Mouse (Mus musculus): Measurements from ENCODE around the gene Plxna2. TPM values are rescaled to one million over a fixed set of nuclear protein-coding genes. Genes with fewer than 3 reads are reported as not detected.
A peak's percentile ranks its signal among the peaks of the same experiment; 100 is the strongest.

Gene Plxna2
- polyA plus RNA-seq, 1 experiment from 2014 or later = 6.0 TPM

- peaks cover 13% of the 10 kb centered on the region; the same call in 1 of the 2 replicates for H3K36me3 ChIP-seq (ENCODE audit: insufficient read depth, low read length)
- no peaks in the 10 kb centered on the region for H3K9me3 ChIP-seq (ENCODE audit: low read length)
- no peak overlapping the region for H3K27ac ChIP-seq (ENCODE audit: low read length)
- H3K4me2 ChIP-seq (replicated peaks; ENCODE audit: low read depth, low read length) = no peak overlapping the region
- H3K9ac ChIP-seq (replicated peaks; ENCODE audit: low read length) = no peak overlapping the region
- no peaks in the 10 kb centered on the region for H3K4me1 ChIP-seq (ENCODE audit: insufficient read depth, low read length)
- no peaks in the 10 kb centered on the region for H3K27me3 ChIP-seq (ENCODE audit: insufficient read depth, low read length)
- no peak for ATAC-seq (ENCODE audit: low FRiP score, low TSS enrichment)
- no peak overlapping the region for H3K4me3 ChIP-seq (ENCODE audit: low read length)
Measured at GRCm38 (mm10) chr1:194809600-194809999, 191.6 kb downstream of the Plxna2 start.

GRCm38 (mm10) chr1:194814187-194814586, 196.2 kb downstream of the Plxna2 start:
- H3K4me1 ChIP-seq (ENCODE audit: insufficient read depth, low read length) = no peaks in the 10 kb centered on the region
- no peak overlapping the region for H3K27ac ChIP-seq (ENCODE audit: low read length)
- H3K4me3 ChIP-seq (ENCODE audit: low read length) = no peak overlapping the region
- no peak overlapping the region for H3K4me2 ChIP-seq (replicated peaks; ENCODE audit: low read depth, low read length)
- H3K9me3 ChIP-seq (ENCODE audit: low read length) = no peaks in the 10 kb centered on the region
- 0 out of 2 replicates have a peak, but pooled peaks cover 4% of the 10 kb centered on the region for H3K36me3 ChIP-seq (ENCODE audit: insufficient read depth, low read length)
- 73% methylated on average over 5 of the region's 5 CpGs for WGBS
- no peaks in the 10 kb centered on the region for H3K27me3 ChIP-seq (ENCODE audit: insufficient read depth, low read length)
- H3K9ac ChIP-seq (replicated peaks; ENCODE audit: low read length) = no peak overlapping the region
- ATAC-seq (ENCODE audit: low FRiP score, low TSS enrichment) = no peak

- Histone ChIP-seq H3K27me3 (ENCODE audit: insufficient read depth, low read length) (no peaks in the 10 kb centered on the region), H3K9ac (replicated peaks; ENCODE audit: low read length) (no peak overlapping the region), H3K27ac (ENCODE audit: low read length) (no peak overlapping the region), H3K4me3 (ENCODE audit: low read length) (no peak overlapping the region), H3K4me2 (replicated peaks; ENCODE audit: low read depth, low read length) (no peak overlapping the region), H3K9me3 (ENCODE audit: low read length) (no peaks in the 10 kb centered on the region), H3K4me1 (ENCODE audit: insufficient read depth, low read length) (no peaks in the 10 kb centered on the region), H3K36me3 (ENCODE audit: insufficient read depth, low read length) (0 out of 2 replicates have a peak, but pooled peaks cover 4% of the 10 kb centered on the region)
- no peak for ATAC-seq (ENCODE audit: low FRiP score, low TSS enrichment)
- WGBS = 70% methylated on average over 1 of the region's 1 CpGs
Measured at GRCm38 (mm10) chr1:194815547-194815946, 197.5 kb downstream of the Plxna2 start.

GRCm38 (mm10) chr1:194816913-194817312, 198.9 kb downstream of the Plxna2 start:
- WGBS = 33% methylated on average over 2 of the region's 2 CpGs
- Histone ChIP-seq H3K4me3 (ENCODE audit: low read length) (no peak overlapping the region), H3K4me2 (replicated peaks; ENCODE audit: low read depth, low read length) (no peak overlapping the region), H3K9ac (replicated peaks; ENCODE audit: low read length) (no peak overlapping the region), H3K36me3 (ENCODE audit: insufficient read depth, low read length) (no peaks in the 10 kb centered on the region), H3K4me1 (ENCODE audit: insufficient read depth, low read length) (no peaks in the 10 kb centered on the region), H3K27ac (ENCODE audit: low read length) (no peak overlapping the region), H3K27me3 (ENCODE audit: insufficient read depth, low read length) (no peaks in the 10 kb centered on the region), H3K9me3 (ENCODE audit: low read length) (no peaks in the 10 kb centered on the region)
- peak; percentile 92 for ATAC-seq (ENCODE audit: low FRiP score, low TSS enrichment)

- H3K27ac ChIP-seq (ENCODE audit: low read length) = no peak overlapping the region
- no peaks in the 10 kb centered on the region for H3K4me1 ChIP-seq (ENCODE audit: insufficient read depth, low read length)
- H3K27me3 ChIP-seq (ENCODE audit: insufficient read depth, low read length) = no peaks in the 10 kb centered on the region
- 82% methylated on average over 4 of the region's 4 CpGs for WGBS
- H3K4me3 ChIP-seq (ENCODE audit: low read length) = no peak overlapping the region
- no peak overlapping the region for H3K9ac ChIP-seq (replicated peaks; ENCODE audit: low read length)
- H3K4me2 ChIP-seq (replicated peaks; ENCODE audit: low read depth, low read length) = no peak overlapping the region
- H3K36me3 ChIP-seq (ENCODE audit: insufficient read depth, low read length) = no peaks in the 10 kb centered on the region
- no peak for ATAC-seq (ENCODE audit: low FRiP score, low TSS enrichment)
- H3K9me3 ChIP-seq (ENCODE audit: low read length) = no peaks in the 10 kb centered on the region
Measured at GRCm38 (mm10) chr1:194820953-194821352, 202.9 kb downstream of the Plxna2 start.

GRCm38 (mm10) chr1:194821721-194822120, 203.7 kb downstream of the Plxna2 start:
- Histone ChIP-seq H3K4me1 (ENCODE audit: insufficient read depth, low read length) (no peaks in the 10 kb centered on the region), H3K4me2 (replicated peaks; ENCODE audit: low read depth, low read length) (no peak overlapping the region), H3K9ac (replicated peaks; ENCODE audit: low read length) (no peak overlapping the region), H3K4me3 (ENCODE audit: low read length) (no peak overlapping the region), H3K27me3 (ENCODE audit: insufficient read depth, low read length) (no peaks in the 10 kb centered on the region), H3K36me3 (ENCODE audit: insufficient read depth, low read length) (no peaks in the 10 kb centered on the region), H3K9me3 (ENCODE audit: low read length) (no peaks in the 10 kb centered on the region), H3K27ac (ENCODE audit: low read length) (no peak overlapping the region)
- 71% methylated on average over 1 of the region's 1 CpGs for WGBS
- no peak for ATAC-seq (ENCODE audit: low FRiP score, low TSS enrichment)

GRCm38 (mm10) chr1:194828316-194828715, 210.3 kb downstream of the Plxna2 start:
- no peak overlapping the region for H3K9ac ChIP-seq (replicated peaks; ENCODE audit: low read length)
- no peak overlapping the region for H3K4me3 ChIP-seq (ENCODE audit: low read length)
- H3K27me3 ChIP-seq (ENCODE audit: insufficient read depth, low read length) = no peaks in the 10 kb centered on the region
- ATAC-seq (ENCODE audit: low FRiP score, low TSS enrichment) = no peak
- H3K27ac ChIP-seq (ENCODE audit: low read length) = no peak overlapping the region
- no peaks in the 10 kb centered on the region for H3K9me3 ChIP-seq (ENCODE audit: low read length)
- no peaks in the 10 kb centered on the region for H3K4me1 ChIP-seq (ENCODE audit: insufficient read depth, low read length)
- H3K4me2 ChIP-seq (replicated peaks; ENCODE audit: low read depth, low read length) = no peak overlapping the region
- H3K36me3 ChIP-seq (ENCODE audit: insufficient read depth, low read length) = no peaks in the 10 kb centered on the region

GRCm38 (mm10) chr1:194835238-194835637, 217.2 kb downstream of the Plxna2 start:
- ATAC-seq (ENCODE audit: low FRiP score, low TSS enrichment) = no peak
- H3K27me3 ChIP-seq (ENCODE audit: insufficient read depth, low read length) = no peaks in the 10 kb centered on the region

GRCm38 (mm10) chr1:194836182-194836581, 218.2 kb downstream of the Plxna2 start:
- Histone ChIP-seq H3K36me3 (ENCODE audit: insufficient read depth, low read length) (no peaks in the 10 kb centered on the region), H3K4me3 (ENCODE audit: low read length) (no peak overlapping the region), H3K27ac (ENCODE audit: low read length) (no peak overlapping the region), H3K27me3 (ENCODE audit: insufficient read depth, low read length) (no peaks in the 10 kb centered on the region), H3K4me2 (replicated peaks; ENCODE audit: low read depth, low read length) (no peak overlapping the region), H3K9ac (replicated peaks; ENCODE audit: low read length) (no peak overlapping the region), H3K4me1 (ENCODE audit: insufficient read depth, low read length) (no peaks in the 10 kb centered on the region), H3K9me3 (ENCODE audit: low read length) (no peaks in the 10 kb centered on the region)
- no peak for ATAC-seq (ENCODE audit: low FRiP score, low TSS enrichment)
- WGBS = 71% methylated on average over 3 of the region's 3 CpGs

More at GRCm38 (mm10) chr1:194835238-194835637, 217.2 kb downstream of the Plxna2 start:
- H3K4me1 ChIP-seq (ENCODE audit: insufficient read depth, low read length) = no peaks in the 10 kb centered on the region
- no peak overlapping the region for H3K27ac ChIP-seq (ENCODE audit: low read length)
- no peak overlapping the region for H3K4me3 ChIP-seq (ENCODE audit: low read length)
- no peaks in the 10 kb centered on the region for H3K36me3 ChIP-seq (ENCODE audit: insufficient read depth, low read length)
- no peak overlapping the region for H3K4me2 ChIP-seq (replicated peaks; ENCODE audit: low read depth, low read length)
- H3K9me3 ChIP-seq (ENCODE audit: low read length) = no peaks in the 10 kb centered on the region
- H3K9ac ChIP-seq (replicated peaks; ENCODE audit: low read length) = no peak overlapping the region

- 90% methylated on average over 4 of the region's 4 CpGs for WGBS
- no peaks in the 10 kb centered on the region for H3K27me3 ChIP-seq (ENCODE audit: insufficient read depth, low read length)
- no peaks in the 10 kb centered on the region for H3K4me1 ChIP-seq (ENCODE audit: insufficient read depth, low read length)
- no peak overlapping the region for H3K9ac ChIP-seq (replicated peaks; ENCODE audit: low read length)
- ATAC-seq (ENCODE audit: low FRiP score, low TSS enrichment) = no peak
- no peak overlapping the region for H3K27ac ChIP-seq (ENCODE audit: low read length)
- no peaks in the 10 kb centered on the region for H3K9me3 ChIP-seq (ENCODE audit: low read length)
- H3K4me3 ChIP-seq (ENCODE audit: low read length) = no peak overlapping the region
- H3K4me2 ChIP-seq (replicated peaks; ENCODE audit: low read depth, low read length) = no peak overlapping the region
- H3K36me3 ChIP-seq (ENCODE audit: insufficient read depth, low read length) = no peaks in the 10 kb centered on the region
Measured at GRCm38 (mm10) chr1:194836671-194837070, 218.7 kb downstream of the Plxna2 start.
